Mouse (Mus musculus) MEL (cell line): ENCODE results near the gene Ddi2. TPM values are rescaled to one million over a fixed set of nuclear protein-coding genes. Genes with fewer than 3 reads are reported as not detected.

Experiments
- DNase-seq: peaks from one replicate; pipeline ENCODE4 v3.0.0; 2011; ENCODE audit warnings: low read depth, low spot score
- H3K27ac ChIP-seq: 2 replicates; pipeline ENCODE4 v1.5.1; 2012; ENCODE audit warnings: low read depth, mild to moderate bottlenecking, control low read depth, low read length, moderate library complexity; ENCODE audit not compliant: control insufficient read depth
- H3K27me3 ChIP-seq, 2 experiments: fragments of 150-350 bp in 1 of 2; sonication (generic) in 1 of 2; 2 replicates each; pipeline ENCODE4 v1.6.1; 2012; ENCODE audit warnings: low read length in 2 of 2, mild to moderate bottlenecking in 2 of 2, improper control_type of control experiment in 1 of 2, moderate library complexity in 1 of 2; ENCODE audit not compliant: insufficient read depth in 2 of 2, control insufficient read depth in 1 of 2
- H3K36me3 ChIP-seq, 2 experiments: 2 replicates each; pipeline ENCODE4 v1.6.1; 2012 to 2014; ENCODE audit warnings: low read length in 2 of 2, improper control_type of control experiment in 1 of 2, inconsistent platforms in 1 of 2, mild to moderate bottlenecking in 1 of 2; ENCODE audit not compliant: insufficient read depth in 2 of 2, control insufficient read depth in 1 of 2
- H3K4me1 ChIP-seq, 2 experiments: fragments of 150-350 bp in 1 of 2; sonication (generic) in 1 of 2; 2 replicates each; pipeline ENCODE4 v1.6.1; 2012; ENCODE audit warnings: low read length in 2 of 2, improper control_type of control experiment in 1 of 2, mild to moderate bottlenecking in 1 of 2; ENCODE audit not compliant: insufficient read depth in 2 of 2, control insufficient read depth in 1 of 2
- H3K4me3 ChIP-seq, 2 experiments: fragments of 150-350 bp in 1 of 2; sonication (generic) in 1 of 2; 2 replicates each; pipeline ENCODE4 v1.5.1; 2012; ENCODE audit warnings: low read depth in 2 of 2, low read length in 2 of 2, mild to moderate bottlenecking in 2 of 2, moderate library complexity in 2 of 2, control low read depth in 1 of 2, improper control_type of control experiment in 1 of 2; ENCODE audit not compliant: control insufficient read depth in 1 of 2, insufficient read depth in 1 of 2
- H3K79me2 ChIP-seq: 2 replicates; pipeline ENCODE4 v1.6.1; 2012; ENCODE audit warnings: mild to moderate bottlenecking, low read length, moderate library complexity; ENCODE audit not compliant: control insufficient read depth, poor library complexity, insufficient read depth
- H3K9ac ChIP-seq: 2 replicates; pipeline ENCODE4 v1.6.1; 2012; ENCODE audit warnings: low read depth, mild to moderate bottlenecking, control low read depth, low read length, moderate library complexity; ENCODE audit not compliant: control insufficient read depth, poor library complexity, severe bottlenecking
- H3K9me3 ChIP-seq: fragments of 150-350 bp; sonication (generic); replicated peaks from 2 replicates; pipeline ENCODE4 v1.6.1; 2012; ENCODE audit warnings: mild to moderate bottlenecking, low read length, improper control_type of control experiment, moderate library complexity; ENCODE audit not compliant: insufficient read depth
- CHD2 ChIP-seq: IDR thresholded peaks from 2 replicates; pipeline ENCODE4 v1.6.1; 2011; ENCODE audit warnings: low read length, improper control_type of control experiment
- E2F4 ChIP-seq: IDR thresholded peaks from 2 replicates; pipeline ENCODE4 v1.6.1; 2011; ENCODE audit warnings: low read depth, low read length, improper control_type of control experiment, borderline replicate concordance
- EP300 ChIP-seq, 2 experiments: IDR thresholded peaks; 2 replicates each; pipeline ENCODE4 v1.6.1; 2011; ENCODE audit warnings: improper control_type of control experiment in 2 of 2, low read length in 2 of 2, low read depth in 1 of 2, mild to moderate bottlenecking in 1 of 2
- GATA1 ChIP-seq: IDR thresholded peaks from 2 replicates; pipeline ENCODE4 v1.6.1; 2011; ENCODE audit warnings: low read depth, low read length, improper control_type of control experiment
- MEF2A ChIP-seq: IDR thresholded peaks from 2 replicates; pipeline ENCODE4 v1.6.1; 2014; ENCODE audit warnings: low read depth, mild to moderate bottlenecking, inconsistent platforms, low read length, improper control_type of control experiment; ENCODE audit not compliant: poor library complexity, insufficient replicate concordance, severe bottlenecking; ENCODE audit errors: extremely low read depth
- MYC ChIP-seq: IDR thresholded peaks from 2 replicates; pipeline ENCODE4 v1.6.1; 2011; ENCODE audit warnings: low read depth, mild to moderate bottlenecking, low read length, improper control_type of control experiment, moderate library complexity
- POLR2A ChIP-seq, 2 experiments: IDR thresholded peaks; 2 replicates each; pipeline ENCODE4 v1.6.1; 2011 to 2012; ENCODE audit warnings: low read length in 2 of 2, mild to moderate bottlenecking in 2 of 2, control low read depth in 1 of 2, improper control_type of control experiment in 1 of 2, low read depth in 1 of 2, moderate library complexity in 1 of 2; ENCODE audit not compliant: control insufficient read depth in 1 of 2, insufficient read depth in 1 of 2, poor library complexity in 1 of 2
- POLR2AphosphoS5 ChIP-seq: IDR thresholded peaks from 2 replicates; pipeline ENCODE4 v1.6.1; 2012; ENCODE audit warnings: low read depth, borderline replicate concordance, mild to moderate bottlenecking, inconsistent platforms, low read length, moderate library complexity, mixed read lengths
- RAD21 ChIP-seq: IDR thresholded peaks from 2 replicates; pipeline ENCODE4 v1.6.1; 2011; ENCODE audit warnings: mild to moderate bottlenecking, low read depth, low read length, improper control_type of control experiment
- SMC3 ChIP-seq: IDR thresholded peaks from 2 replicates; pipeline ENCODE4 v1.6.1; 2011; ENCODE audit warnings: low read depth, low read length, improper control_type of control experiment
- UBTF ChIP-seq: IDR thresholded peaks from 2 replicates; pipeline ENCODE4 v1.6.1; 2012; ENCODE audit warnings: low read depth, mild to moderate bottlenecking, inconsistent platforms, low read length, improper control_type of control experiment, moderate library complexity, borderline replicate concordance; ENCODE audit not compliant: insufficient read depth
- ZC3H11A ChIP-seq: IDR thresholded peaks from 2 replicates; pipeline ENCODE4 v1.6.1; 2012; ENCODE audit warnings: low read depth, mild to moderate bottlenecking, inconsistent platforms, low read length, improper control_type of control experiment
- ZKSCAN1 ChIP-seq: IDR thresholded peaks from 2 replicates; pipeline ENCODE4 v1.6.1; 2012; ENCODE audit warnings: low read depth, mild to moderate bottlenecking, inconsistent platforms, low read length, improper control_type of control experiment, moderate library complexity
- ZNF384 ChIP-seq: IDR thresholded peaks from 2 replicates; pipeline ENCODE4 v1.6.1; 2012; ENCODE audit warnings: low read depth, mild to moderate bottlenecking, inconsistent platforms, low read length, improper control_type of control experiment
- polyA plus RNA-seq, 2 experiments: library from polyadenylated mRNA; stranded (reverse) in 1 of 2; unstranded in 1 of 2; fragments of >175 nt in 1 of 2; fragments of >200 nt in 1 of 2; gene quantifications; 2 replicates each; pipeline versions ENCODE4 v1.2.1 to v1.2.4; 2012; ENCODE audit warnings: low replicate concordance in 2 of 2, low read depth in 1 of 2; ENCODE audit not compliant: insufficient read length in 2 of 2, insufficient read depth in 1 of 2, missing spikeins in 1 of 2
- total RNA-seq: library from RNA; depleted of rRNA; stranded (reverse); fragments of 300-350 nt; gene quantifications from 2 replicates; pipeline ENCODE4 v1.2.3, GENCODE M21; 2012

The Ddi2 gene
- total and polyA plus RNA-seq, 3 experiments = 40.7 to 42.8 TPM; not detected in 1

DNA sequence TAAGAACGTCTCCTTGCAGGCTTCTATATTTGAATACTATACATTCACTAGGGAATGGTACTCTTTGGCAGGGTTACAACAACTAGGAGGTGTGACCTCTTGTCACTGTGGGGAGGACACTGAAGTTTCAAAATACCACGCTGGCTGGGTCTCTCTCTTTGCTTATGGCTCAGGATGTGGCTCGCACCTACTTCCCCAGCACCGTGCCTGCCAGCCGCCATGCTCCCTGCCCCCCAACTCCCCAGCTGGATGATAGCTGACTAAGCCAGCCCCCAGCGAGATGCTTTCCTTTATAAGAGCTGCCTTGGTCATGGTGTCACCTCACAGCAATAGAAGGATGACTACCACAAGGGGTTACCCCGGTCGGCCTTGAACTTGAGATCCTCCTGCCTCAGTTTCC lies 70.2 kb downstream of the Ddi2 start:
- H3K79me2 ChIP-seq = no peaks in the 10 kb centered on the region
- TF ChIP-seq SMC3 (no peak), GATA1 (no peak), ZKSCAN1 (no peak), E2F4 (no peak), MEF2A (no peak), CHD2 (no peak), POLR2A (IDR thresholded peaks at IDR 0.05; ENCODE audit: control insufficient read depth in 1 of 2, insufficient read depth in 1 of 2, low read depth in 1 of 2, low read length in 2 of 2, poor library complexity in 1 of 2) (no peak)
- no peaks in the 10 kb centered on the region for H3K27me3 ChIP-seq
- H3K4me3 ChIP-seq = no peak overlapping the region
- no peak overlapping the region for H3K9ac ChIP-seq
- DNase-seq = no peak
- H3K36me3 ChIP-seq = no peaks in the 10 kb centered on the region; a peak in 2 of 4 replicates
- H3K9me3 ChIP-seq = no peaks in the 10 kb centered on the region
- H3K27ac ChIP-seq = no peak overlapping the region
- peaks cover 0 to 5% of the 10 kb centered on the region in 2 experiments; a peak in 1 of 4 replicates for H3K4me1 ChIP-seq

- Histone ChIP-seq H3K4me3 (no peak overlapping the region), H3K27ac (no peak overlapping the region), H3K4me1 (peaks cover 0 to 5% of the 10 kb centered on the region in 2 experiments; a peak in 1 of 4 replicates), H3K79me2 (no peaks in the 10 kb centered on the region), H3K9me3 (no peaks in the 10 kb centered on the region), H3K27me3 (no peaks in the 10 kb centered on the region), H3K36me3 (no peaks in the 10 kb centered on the region; a peak in 2 of 4 replicates), H3K9ac (no peak overlapping the region)
- no peak for TF ChIP-seq RAD21
- TF ChIP-seq POLR2AphosphoS5 = no peak
- TF ChIP-seq EP300 (IDR thresholded peaks at IDR 0.05; ENCODE audit: low read depth in 1 of 2, low read length in 2 of 2) = no peak
- TF ChIP-seq ZC3H11A = no peak
- no peak for TF ChIP-seq ZNF384
- TF ChIP-seq MYC = no peak
- DNase-seq = no peak
Observed at GRCm38 (mm10) chr4:141651944-141652343, 71.3 kb downstream of the Ddi2 start.

- no peak overlapping the region for H3K9ac ChIP-seq
- no peaks in the 10 kb centered on the region; a peak in 2 of 4 replicates for H3K36me3 ChIP-seq
- H3K79me2 ChIP-seq = no peaks in the 10 kb centered on the region
- H3K27ac ChIP-seq = no peak overlapping the region
- no peak for TF ChIP-seq UBTF
- TF ChIP-seq POLR2A (IDR thresholded peaks at IDR 0.05; ENCODE audit: control insufficient read depth in 1 of 2, insufficient read depth in 1 of 2, low read depth in 1 of 2, low read length in 2 of 2, poor library complexity in 1 of 2) = no peak
- no peak overlapping the region for H3K4me3 ChIP-seq
- DNase-seq = no peak
- H3K27me3 ChIP-seq = no peaks in the 10 kb centered on the region
- H3K4me1 ChIP-seq = peaks cover 0 to under 1% of the 10 kb centered on the region in 2 experiments; a peak in 1 of 4 replicates
- H3K9me3 ChIP-seq = no peaks in the 10 kb centered on the region
Observed at GRCm38 (mm10) chr4:141651286-141651685, 71.9 kb downstream of the Ddi2 start.
